Mouse (Mus musculus) megakaryocyte, embryonic 14.5 days (primary cell): ENCODE data around the gene Qk.

Experiments used
- FLI1 ChIP-seq: IDR thresholded peaks from 2 replicates; pipeline ENCODE4 v1.6.1; 2012; ENCODE audit warnings: low read length, inconsistent platforms, mixed read lengths
- GATA1 ChIP-seq: IDR thresholded peaks from 3 replicates; pipeline ENCODE4 v1.6.1; 2012; ENCODE audit warnings: mixed read lengths, low read length, inconsistent platforms, borderline replicate concordance

DNA sequence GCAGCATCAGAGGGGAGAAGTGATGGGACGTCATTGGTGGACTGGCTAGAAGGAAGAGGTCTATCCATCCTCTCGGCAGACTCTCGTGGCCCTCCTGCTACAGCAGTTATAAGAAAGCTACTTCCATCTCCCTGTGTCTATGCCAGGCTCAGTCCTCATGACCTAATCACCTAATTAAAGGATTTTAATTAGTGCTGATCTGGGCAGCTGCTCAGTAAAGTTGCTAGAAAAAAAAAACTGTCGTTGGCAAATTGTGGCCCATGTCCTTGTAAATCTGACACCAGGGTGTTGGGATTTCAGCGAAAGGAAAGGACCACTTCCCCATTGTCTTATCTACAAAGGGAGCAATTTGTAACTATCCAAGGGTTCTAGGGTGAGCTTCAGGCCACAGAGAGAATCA, 142.6 kb downstream of the Qk start:
- TF ChIP-seq GATA1 (no peak), FLI1 (no peak)
